Mouse (Mus musculus) right cerebral cortex, postnatal 25 days (tissue): ENCODE measurements around the gene Gm9964.
"Not testable (repeated sequence)": the region's sequence is repeated elsewhere in the genome, so short reads cannot be mapped to it uniquely, and the experiment has no call there.

Source experiments
- DNase-seq: peaks from one replicate; pipeline ENCODE4 v3.0.0; 2022

The Gm9964 gene

DNA sequence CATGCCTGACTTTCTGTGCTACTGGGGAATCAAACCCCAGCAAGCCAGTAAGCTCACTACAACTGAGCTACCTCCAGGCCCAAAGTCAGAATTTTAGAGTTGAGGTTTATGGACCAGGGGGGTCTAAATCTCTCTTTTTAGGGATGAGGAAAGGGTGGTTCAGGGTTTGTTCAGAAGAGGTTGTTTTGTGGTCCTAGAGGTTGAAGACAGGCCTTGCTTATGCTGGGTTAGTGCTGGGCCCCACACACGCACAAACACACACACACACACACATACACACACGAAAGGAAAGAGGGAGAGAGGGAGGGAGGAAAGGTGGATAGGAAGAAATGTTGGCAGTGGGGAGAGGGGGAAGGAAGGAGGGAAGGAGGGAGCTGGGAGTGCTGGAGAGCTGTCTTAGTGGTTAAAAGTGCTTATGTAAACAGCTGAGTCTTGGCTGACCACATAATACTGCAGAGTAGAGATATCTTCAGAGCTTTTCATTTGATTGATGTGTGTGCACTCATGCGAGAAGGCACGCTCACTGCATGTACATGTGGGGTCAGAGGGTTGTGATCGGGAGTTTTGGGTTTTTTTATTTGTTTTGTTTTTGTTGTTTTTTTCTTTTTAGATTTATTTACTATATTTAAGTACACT lies at the start of gene Gm9964:
Gene Gm9964, minus strand, starts transcription at position 51 of the 636 bp plus-strand sequence.
- no peak for DNase-seq

DNA sequence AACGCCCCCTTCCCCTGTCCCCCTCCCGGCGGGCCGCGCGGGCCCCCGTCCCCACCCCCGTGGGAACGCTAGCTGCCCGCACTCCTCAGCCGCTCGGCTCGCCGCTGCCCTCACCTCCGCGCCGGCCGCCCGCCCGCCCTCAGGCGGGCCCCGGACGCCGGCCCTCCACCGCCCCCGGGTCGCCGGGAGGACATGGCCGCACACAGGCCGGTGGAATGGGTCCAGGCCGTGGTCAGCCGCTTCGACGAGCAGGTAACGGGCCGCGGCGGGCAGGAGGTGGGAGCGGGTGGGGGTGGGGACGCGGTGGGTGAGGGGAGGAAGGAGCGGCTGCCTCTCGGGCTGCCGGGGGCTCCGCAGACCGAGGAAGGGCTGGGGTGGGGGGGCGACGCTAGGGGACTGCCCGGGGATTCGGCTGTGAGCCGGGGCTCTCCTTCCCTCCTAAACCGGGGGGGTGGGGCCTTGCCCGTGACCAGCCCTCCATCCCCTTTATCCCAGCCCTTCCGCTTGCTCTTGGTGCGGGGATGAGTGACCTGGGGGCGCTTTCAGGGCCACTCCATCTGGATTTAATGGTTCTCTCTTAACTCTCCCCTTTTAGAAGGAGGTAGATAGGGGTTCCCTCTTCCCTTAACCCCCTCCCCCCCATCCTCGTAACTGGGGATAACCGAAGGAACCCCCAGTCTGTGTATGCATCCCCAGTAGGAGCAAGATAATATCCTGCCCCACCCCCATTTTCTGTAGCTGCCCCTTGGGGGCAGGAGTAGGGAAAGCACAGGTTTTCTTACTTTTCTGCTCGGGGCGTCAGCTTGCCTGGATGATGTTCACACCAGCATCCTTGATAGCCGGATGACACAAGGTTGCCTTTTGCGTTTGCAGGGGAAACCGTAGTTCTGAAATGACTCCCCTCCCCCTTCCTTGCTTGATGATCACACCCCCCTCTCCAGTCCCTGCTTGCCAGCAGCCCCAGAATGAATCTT lies 43.4 kb upstream of the Gm9964 start:
- DNase-seq: peak; percentile 17

DNA sequence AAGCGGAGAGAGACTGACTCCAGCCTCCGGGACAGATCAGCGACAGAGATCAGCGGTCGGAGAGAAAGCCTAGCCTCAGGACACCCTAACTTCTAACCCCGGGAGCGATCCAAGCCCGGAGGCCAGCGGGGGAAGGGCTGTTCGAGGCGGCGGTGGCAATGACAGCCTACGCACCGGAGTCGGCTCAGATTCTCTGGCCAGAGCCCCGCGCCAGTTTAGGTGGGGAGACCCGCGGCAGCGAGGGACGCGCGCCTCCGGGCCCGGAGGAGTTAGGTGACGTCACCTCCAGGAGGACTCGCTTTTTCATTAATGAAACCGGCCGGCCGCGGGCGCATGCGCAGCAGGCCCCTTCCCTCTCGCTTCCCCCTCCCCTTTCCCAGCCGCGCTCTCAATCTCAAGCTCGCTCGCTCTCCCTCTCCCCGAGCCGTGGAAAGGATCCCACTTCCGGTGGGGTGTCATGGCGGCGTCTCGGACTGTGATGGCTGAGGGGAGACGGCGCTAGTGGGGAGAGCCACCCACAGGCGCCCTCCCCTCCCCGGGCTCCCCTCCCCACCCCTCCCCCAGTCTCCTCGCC lies 42.6 kb upstream of the Gm9964 start, which contains the start of gene Nf1:
Gene Nf1, plus strand, starts transcription at position 460 of the 574 bp plus-strand sequence.
- peak; percentile 94 for DNase-seq

DNA sequence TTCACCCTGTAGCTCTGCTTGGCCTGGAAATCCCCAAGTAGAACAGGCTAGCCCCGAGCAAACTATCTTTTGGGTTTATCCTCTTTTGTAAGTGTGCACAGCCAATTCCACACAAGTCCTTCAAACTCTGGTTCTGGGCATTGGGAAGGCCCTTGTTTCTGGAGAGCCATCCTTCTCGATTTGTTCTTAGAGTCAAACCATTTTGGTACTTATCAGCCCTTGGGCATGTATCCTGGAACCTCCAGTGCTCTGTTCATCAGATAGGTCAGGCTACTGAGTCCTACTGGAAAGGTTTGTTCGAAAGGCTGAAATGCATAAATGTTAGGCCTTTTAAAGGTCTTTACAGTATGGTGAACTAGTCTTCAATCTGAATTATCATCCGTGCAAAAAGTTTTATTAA lies 41.9 kb upstream of the Gm9964 start:
- no peak for DNase-seq

DNA sequence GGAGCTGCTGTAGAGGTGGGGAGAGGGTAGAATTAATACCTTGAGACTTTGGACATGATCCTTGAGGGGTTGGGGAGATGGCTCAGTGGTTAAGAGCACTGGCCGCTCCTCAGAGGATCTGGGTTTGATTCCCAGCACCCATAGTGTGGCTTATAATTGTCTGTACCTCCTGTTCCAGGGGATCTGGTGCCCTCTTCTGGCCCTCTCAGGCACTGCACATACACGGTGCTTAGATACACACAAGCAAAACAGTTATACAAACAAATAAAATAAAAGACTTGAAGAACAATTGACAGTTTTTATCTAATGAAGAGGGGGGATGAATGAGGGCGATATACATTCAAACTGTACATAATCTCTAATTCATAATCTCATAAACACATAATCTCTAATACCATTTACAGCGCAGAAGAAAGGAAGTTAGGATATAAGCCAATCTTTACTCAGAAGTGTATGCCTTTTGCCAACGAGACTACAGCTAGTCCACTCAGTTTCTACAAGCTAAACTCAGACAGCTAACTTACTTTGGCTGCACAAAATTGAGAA lies 40.1 kb upstream of the Gm9964 start:
- DNase-seq: no peak

DNA sequence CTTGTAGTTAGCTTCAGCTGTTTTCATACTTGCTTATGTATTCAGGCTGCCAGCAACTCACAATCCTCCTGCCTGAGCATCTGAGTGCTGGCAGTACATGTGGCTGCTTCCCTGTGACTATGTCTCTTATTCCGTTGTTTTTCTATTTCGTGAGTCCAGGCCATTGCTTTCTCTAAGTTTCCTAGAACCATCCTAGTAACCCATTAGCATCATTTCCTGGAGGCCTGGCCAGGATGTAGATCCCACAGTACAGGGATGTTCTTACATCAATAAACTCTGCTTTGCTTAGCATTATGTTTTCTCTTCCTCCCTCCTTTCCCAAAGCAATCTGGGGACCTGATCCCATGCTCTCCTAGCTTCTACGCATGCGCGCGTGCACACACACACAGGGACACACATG lies 38.4 kb upstream of the Gm9964 start:
- DNase-seq: no peak

DNA sequence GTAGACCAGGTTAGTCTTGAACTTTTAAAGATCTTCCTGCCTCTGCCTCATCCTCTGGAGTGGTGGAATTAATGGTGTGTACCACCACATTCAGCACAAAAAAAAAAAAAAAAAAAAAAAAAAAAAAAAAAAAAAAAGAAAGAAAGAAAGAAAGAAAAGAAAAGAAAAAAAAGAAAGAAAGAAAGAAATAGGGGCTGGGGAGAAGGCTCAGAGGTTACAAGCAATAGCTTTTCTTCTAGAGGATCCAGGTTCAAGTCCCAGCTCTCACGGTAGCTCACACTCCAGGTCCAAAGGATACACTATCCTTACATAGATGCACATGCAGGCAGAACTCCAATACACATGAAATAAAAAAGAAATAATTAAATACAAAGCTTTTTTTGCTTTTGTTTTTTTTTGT lies 32.9 kb upstream of the Gm9964 start:
- no peak for DNase-seq

DNA sequence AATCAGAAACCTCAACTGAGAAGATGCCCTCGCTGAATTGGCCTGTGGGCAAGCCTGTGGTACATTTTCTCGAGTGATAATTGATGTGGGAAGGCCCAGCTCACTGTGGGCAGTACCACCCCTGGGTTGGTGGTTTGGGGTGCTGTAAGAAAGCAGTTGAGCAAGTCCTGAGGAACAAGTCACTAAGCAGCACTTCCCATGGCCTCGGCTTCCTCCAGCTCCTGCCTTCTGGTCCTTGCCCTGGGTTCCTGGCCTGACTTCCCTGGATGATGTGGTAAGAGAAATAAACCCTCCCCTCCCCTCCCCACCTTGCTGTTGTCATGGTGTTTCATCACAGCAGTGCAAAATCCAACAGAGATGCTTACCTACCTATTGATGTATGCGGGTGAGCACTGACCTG lies 31.4 kb upstream of the Gm9964 start:
- no peak for DNase-seq

DNA sequence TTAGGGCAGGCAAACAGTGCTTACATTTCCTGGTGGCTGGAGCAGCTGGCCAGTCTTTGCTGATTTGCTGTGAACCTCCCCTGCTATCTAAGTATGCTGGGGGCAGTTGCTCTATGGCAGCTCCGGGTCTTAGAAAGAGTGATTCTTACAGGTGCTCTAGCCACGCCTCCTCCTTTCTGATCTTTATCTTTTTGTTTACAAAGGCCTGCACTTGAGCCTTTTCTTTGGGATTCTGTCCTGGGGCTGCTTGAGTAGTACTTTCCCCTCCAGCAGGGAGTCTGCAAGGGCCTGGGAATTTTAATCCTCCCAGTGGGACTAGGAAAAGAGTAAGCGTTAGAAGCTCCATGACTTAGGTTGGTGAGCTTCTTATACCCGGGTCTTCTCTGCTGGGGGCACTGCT lies 30.4 kb upstream of the Gm9964 start:
- DNase-seq: no peak

DNA sequence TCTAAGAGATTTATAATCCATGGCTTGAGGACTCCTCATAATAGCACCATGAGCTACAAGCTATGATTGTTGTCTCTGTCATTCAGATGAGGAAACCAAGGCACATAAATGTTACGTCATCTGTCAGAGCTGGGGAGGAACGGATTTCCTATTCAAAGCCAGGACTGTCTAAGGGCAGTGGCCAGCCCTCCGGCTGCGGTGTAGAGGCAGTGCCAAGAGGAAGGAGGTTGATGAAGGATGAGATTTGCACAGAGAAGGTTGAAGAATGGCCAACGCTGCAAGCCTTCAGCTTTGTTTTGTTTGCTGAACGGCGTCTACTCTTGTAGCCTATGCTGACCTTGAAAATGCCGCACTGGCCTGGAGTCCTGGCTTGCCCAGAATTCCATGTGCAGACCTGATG lies 29.0 kb upstream of the Gm9964 start:
- DNase-seq: no peak

DNA sequence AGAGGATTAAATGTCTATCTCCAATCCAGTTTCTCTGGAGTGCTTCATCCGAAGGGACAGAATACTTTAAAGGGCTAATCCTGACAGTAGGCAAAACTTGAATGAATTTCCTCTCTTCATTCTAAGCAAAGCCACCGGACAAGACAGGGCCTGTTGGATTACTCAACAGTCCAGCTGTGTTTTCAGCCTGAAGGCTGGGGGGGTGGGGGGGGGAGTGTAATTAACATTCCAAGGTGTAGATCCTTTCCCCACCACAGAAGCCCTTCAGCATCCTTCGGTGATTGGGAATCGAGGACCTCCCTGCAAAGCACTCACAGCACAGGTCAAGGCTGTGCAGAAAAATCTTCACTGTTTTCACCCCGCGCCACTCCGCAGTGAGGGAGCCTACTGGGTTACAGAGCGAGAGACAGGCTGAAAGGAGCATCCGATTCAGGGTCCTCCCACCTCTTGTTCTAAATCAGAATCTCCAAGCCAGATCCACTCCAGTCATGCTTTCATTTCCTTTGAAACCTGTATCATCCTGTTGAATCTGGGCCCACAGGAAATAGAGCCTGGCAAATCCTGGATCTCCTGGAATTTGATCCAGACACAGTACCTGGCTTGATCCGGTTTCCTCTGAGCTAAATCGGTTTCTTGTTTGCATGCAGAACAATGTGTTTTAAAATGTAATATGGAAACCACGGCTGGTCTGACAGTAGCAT lies 27.4 kb upstream of the Gm9964 start:
- no peak for DNase-seq

DNA sequence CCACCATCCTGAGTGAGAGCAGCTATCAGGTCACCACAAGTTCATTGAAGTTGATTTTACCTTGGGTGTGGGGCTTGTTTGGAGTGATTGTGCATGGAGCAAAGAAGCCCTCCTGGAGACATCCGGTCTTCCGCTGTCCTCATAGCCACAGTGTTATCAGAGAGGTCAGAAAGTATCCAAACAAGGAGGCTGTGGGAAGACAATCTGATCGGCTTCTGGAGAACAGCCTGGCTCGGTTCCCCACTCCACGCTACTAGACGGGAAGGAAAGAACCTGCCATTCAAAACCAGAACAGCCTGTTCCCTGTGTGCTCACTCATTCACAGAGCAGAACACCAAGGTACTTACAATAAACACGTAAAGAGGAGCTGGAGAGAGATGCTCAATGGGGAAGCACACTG lies 23.1 kb upstream of the Gm9964 start:
- DNase-seq: no peak

DNA sequence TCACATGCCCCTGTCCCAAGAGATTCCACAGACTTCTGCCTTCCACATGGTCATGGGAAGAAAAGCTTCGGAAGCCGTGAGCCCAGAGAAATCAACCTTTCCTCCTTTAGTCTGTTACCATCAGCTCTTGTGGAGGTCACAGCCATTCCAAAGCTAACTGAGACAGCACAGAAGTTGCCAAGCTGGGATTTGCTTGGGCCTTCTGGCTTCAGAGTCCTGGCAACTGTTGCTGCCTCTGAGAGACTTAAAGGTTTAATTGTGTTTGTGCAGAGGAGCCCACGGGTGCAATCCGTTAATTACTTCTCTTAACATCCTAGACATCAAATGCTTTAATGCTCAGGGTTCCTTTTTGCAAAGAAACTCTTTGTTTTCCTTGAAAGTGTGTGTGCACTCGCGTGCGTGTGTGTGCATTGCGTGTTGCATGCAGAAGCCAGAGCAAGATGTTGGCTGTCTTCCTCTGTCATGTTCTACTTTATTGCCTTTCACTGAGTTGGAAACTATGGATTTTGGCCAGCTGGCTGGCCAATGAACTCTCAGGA lies 20.2 kb upstream of the Gm9964 start:
- DNase-seq: no peak

DNA sequence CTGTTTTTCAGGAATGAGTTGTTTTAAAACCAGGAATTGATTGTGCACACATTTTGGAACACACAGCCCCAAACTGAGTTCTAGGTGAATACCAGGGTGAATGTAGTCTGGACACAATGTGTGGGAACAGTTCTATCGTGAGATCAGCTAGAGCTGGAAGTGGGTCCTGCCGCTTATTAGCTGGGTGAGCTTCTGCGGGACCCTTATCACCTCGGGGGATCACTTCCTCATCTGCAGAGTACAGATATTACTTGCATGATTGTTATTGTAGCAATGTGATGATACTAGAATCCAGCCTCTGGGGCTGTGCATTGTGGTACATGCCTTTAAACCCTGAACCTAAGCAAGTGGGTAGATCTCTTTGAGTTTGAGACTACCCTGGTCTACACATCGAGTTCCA lies 13.8 kb upstream of the Gm9964 start:
- DNase-seq: no peak

DNA sequence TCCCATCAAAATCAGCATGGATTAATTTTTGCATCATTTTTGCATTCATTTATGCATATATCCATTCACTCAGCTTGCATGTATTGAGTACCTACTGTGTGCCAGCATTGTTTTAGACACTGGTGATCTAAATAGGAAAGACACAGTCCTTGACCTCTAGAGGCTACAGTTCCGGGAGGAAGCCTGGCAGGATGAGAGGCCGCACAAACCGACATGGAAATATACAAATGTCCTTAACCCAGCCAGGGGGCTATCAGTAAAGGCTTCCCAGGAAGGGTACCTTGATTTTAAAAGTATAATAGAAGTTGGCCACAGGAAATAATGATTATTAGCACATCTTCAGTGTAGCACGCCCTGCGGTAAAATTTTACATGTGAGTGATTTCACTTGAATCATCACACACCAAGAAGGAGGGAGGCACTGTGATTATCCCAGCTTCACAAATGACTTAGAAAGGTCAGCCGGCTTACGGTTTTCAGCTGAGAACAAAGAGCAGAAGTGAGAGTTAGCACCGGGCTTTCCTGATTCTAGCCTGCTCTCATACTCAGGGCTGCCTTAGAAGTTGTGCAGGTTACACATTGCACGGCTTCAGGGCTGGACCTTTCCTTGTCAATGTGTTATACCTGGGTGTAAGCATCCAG lies 11.0 kb upstream of the Gm9964 start:
- no peak for DNase-seq

DNA sequence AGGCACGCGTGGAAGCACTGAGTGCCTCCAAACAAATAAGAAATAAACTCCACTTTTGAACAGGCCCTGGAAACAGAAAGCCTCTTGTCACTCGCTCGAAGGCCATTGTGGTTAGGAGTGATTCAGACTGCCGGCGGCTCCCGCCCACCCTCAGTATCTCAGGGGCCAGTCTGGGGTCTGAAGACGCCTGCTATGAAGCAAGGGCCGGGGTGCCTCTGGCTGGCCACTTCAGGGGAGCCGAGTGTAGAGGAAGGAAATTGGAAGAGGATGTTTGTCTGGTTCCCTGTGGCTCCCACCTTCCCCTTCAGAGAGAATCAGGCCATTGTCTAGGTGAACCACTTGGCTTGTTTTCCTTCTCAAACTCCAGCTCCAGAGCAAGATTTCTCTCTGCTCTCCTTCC lies 10.3 kb upstream of the Gm9964 start:
- DNase-seq: no peak

DNA sequence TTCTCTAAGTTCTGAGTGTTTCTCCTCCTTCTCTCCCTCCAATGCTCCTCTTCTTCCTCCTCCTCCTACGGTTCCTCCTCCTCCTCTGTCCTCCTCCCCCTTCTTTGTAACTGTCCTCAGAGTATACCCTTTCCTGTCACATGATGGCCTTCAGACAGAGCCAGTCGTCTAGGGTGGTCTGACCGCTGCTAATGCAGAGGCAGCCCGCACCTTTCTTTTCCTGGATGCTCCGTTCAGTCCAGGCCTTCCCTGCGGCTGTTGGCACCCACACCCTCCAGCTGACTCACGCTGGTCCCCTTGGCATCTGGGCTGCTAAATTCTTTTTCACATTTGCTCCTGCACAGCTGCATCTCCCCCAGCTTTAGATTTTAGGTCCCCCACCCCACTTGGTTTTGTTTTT lies 9.8 kb upstream of the Gm9964 start:
- no peak for DNase-seq

DNA sequence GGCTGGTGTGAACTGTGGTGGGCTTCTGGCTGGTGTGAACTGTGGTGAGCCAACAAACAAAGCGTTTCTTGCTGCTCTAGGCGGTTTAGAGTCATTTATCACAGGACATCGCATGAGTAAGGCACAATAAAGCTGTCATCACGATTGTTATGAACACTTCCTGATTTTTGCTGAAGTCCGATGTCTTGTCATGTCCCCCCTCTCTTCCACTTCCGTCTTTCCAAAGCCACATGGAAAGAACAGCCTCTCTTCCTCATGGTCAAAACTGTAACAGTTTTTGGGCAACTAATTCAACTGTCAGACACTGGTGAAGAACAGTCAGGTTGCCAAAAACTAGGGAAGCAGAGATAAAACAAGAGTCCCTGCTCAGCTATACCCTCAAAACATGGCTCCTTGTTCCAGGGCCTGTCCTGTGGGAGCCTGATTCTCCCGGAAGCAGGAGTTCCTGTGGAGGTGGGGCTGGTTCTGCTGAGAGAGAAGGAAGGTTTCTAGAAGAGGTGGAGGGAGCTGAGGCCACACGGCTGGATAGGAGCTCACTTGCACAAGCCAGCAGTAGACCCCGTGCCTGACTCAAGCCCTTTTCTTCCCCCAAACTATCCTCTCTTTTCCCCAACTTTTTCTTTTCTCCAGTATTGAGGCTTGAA lies 9.1 kb upstream of the Gm9964 start:
- no peak for DNase-seq

DNA sequence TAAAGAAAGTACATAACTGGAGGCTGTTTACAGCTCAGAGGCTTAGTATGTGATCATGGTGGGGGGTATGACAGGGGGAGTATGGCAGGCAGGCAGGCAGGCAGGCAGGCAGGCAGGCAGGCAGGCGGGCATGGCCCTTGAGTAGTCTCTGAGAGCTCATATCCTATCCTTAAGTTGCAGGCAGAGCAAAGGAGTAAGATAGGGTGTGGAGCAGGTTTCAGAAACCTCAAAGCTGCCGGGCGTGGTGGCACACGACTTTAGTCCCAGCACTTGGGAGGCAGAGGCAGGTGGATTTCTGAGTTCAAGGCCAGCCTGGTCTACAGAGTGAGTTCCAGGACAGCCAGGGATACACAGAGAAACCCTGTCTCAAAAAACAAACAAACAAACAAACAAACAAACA lies 7.5 kb upstream of the Gm9964 start:
- DNase-seq: not testable (repeated sequence)

DNA sequence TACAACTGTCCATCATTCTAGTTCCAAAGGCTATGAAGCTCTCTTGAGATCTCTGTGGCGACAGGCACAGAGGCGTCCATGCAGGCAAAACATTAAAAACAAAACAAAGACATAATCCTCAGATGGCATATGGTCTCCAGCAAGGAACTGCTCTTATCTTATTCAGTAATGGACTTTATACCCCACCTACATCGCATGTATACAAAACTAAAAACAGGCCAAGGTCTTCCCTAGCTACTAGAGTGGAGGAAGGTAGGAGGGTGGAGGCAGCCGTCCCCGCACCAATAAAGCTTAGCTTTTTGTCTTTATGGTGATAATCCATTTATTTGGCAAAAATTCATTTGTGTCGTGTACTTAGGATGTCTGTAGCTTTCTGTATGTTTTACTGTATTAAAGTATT lies 6.4 kb upstream of the Gm9964 start:
- no peak for DNase-seq

DNA sequence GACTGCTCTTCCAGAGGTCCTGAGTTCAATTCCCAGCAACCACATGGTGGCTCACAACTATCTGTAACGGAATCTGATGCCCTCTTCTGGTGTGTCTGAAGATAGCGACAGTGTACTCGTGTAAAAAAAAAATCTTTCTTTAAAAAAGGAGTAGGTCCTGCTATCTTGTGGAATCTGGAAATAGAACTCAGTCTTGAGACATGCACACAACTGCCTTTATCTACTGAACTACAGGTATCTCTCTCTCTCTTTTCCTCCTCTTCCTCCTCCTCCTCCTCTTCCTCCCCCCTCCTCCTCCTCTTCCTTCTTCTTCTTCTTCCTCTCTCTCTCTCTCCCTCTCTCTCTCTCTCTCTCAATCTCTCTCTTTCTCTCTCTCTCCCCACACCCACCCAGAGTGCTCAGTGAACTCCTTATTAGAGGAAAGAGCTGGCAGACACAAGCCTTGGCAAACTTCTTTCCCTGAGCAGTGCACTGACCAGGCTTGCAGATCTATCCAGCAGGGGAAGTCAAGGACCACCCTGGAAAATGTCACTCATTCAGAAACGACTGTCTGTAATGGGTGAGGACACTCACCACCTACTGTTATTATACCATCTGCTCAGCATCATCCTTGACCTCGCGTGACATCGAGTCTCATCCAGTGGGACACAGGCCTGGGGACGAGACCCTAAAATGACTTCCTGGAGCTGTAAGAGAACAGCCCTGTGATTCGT lies 3.2 kb upstream of the Gm9964 start:
- DNase-seq: no peak
